Mouse (Mus musculus): ENCODE measurements around the gene Cdh23.

DNA sequence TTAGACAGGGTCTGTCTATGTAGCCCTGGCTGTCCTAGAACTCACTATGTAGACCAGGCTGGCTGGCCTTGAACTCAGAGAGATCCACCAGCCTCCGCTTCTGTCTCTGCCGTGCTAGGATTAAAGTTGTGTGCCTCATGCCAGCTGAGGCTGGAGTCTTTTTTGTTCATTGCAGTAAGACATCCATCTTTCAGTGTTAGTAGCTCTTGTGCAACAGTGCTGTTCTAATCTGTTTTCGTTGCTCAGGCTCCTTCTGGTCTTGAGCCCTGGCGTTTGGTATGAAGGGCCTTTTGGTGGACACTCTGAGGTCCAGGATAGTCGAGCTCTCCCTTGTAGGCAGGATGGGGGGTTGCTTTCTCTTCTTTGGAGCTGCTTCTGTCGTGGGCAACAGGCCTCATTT is 332.9 kb downstream of the Cdh23 start:
- TF ChIP-seq CTCF (IDR thresholded peaks at IDR 0.05; ENCODE audit: low read depth) (no peak), EP300 (IDR thresholded peaks at IDR 0.05; ENCODE audit: low read depth) (no peak)

All from heart, postnatal 0 days (tissue).